Mouse (Mus musculus) brain, embryonic 14.5 days (tissue): ENCODE data around the gene Eif2a.

ENCODE experiments used
- CTCF ChIP-seq: fragments of 200-500 bp; IDR thresholded peaks from 2 replicates; pipeline ENCODE4 v1.5.1; 2012; ENCODE audit warnings: inconsistent platforms, mild to moderate bottlenecking, moderate library complexity, borderline replicate concordance; ENCODE audit not compliant: insufficient read depth, insufficient read length; ENCODE audit errors: extremely low read depth
- POLR2A ChIP-seq: fragments of 200-500 bp; IDR thresholded peaks from 2 replicates; pipeline ENCODE4 v1.6.1; 2012; ENCODE audit warnings: mild to moderate bottlenecking, inconsistent platforms, borderline replicate concordance; ENCODE audit not compliant: poor library complexity, insufficient read depth, insufficient read length, severe bottlenecking; ENCODE audit errors: extremely low read depth

DNA sequence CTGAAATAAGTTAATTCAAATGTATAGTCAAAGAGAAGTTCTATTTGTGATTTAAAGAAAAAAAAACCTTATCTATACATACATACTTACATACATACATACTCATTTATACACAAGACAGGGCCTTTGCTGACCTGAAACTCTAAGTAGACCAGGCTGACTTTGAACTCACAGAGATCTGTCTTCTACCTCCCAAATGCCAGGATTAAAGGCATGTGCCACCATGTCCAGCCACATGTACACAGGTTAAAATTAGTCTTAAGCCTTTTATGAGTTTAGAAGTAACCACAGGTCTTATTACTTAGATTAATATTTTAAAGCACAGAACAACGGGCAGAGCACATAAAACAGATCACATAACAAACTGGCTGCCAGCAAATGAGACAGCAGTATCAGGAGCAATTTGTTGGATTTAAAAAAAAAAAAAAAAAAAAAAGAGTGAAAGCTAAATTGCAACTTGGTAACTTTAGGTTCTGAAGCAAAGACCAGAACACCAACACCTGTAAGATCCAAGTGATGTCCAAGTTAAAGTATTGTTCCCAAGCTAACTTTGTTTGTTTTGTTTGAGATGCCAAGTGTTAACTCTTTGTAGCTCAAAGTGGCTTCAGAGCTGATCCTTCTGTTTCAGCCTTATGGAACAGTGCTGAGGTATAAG lies 9.5 kb upstream of the Eif2a start:
- TF ChIP-seq CTCF (no peak), POLR2A (no peak)
